Mouse (Mus musculus): ENCODE measurements around the gene Abcc3.

- no peak for TF ChIP-seq CTCF (IDR thresholded peaks at IDR 0.05; ENCODE audit: low read depth, low read length)
- no peak for TF ChIP-seq POLR2A (IDR thresholded peaks at IDR 0.05; ENCODE audit: borderline replicate concordance, low read depth, low read length)
Measured at GRCm38 (mm10) chr11:94412562-94412961, 19.8 kb upstream of the Abcc3 start.
